Mouse (Mus musculus) heart, adult 2 months (tissue): ENCODE measurements at regions not wholly inside any gene's neighbourhood (a gene's known extent, or its start where the extent isn't known, plus 50 kb on each side); places are given as distances from the start of the nearest gene placed in this dataset.

Source experiments
- DNase-seq, 2 experiments: peaks; one replicate each; pipeline ENCODE4 v3.0.0; 2021
- H3K27ac ChIP-seq: fragments of 200-600 bp; 2 replicates; pipeline ENCODE4 v1.8.1; 2022
- H3K27me3 ChIP-seq: fragments of 200-500 bp; 2 replicates; pipeline ENCODE4 v1.6.1; 2012; ENCODE audit warnings: mild to moderate bottlenecking, low read length, inconsistent platforms, mixed read lengths; ENCODE audit not compliant: control insufficient read depth, insufficient read depth
- H3K36me3 ChIP-seq: fragments of 200-500 bp; 2 replicates; pipeline ENCODE4 v1.6.1; 2012; ENCODE audit warnings: low read length, inconsistent platforms; ENCODE audit not compliant: control insufficient read depth, insufficient read depth
- H3K4me1 ChIP-seq: fragments of 200-500 bp; 2 replicates; pipeline ENCODE4 v1.6.1; 2011; ENCODE audit warnings: low read length; ENCODE audit not compliant: control insufficient read depth, insufficient read depth
- H3K4me3 ChIP-seq: fragments of 200-600 bp; 2 replicates; pipeline ENCODE4 v1.8.1; 2022
- H3K79me2 ChIP-seq: fragments of 200-500 bp; replicated peaks from 2 replicates; pipeline ENCODE4 v1.6.1; 2012; ENCODE audit warnings: mild to moderate bottlenecking, inconsistent platforms, low read length, moderate library complexity, mixed read lengths; ENCODE audit not compliant: control insufficient read depth, insufficient read depth
- H3K9ac ChIP-seq: fragments of 200-500 bp; 2 replicates; pipeline ENCODE4 v1.6.1; 2012; ENCODE audit warnings: low read depth, mild to moderate bottlenecking, control low read depth, inconsistent platforms, low read length, mixed read lengths
- CTCF ChIP-seq: fragments of 200-600 bp; IDR thresholded peaks from 2 replicates; pipeline ENCODE4 v1.8.1; 2022; ENCODE audit warnings: antibody characterized with exemption, mild to moderate bottlenecking, moderate library complexity
- EP300 ChIP-seq: fragments of 200-500 bp; IDR thresholded peaks from 2 replicates; pipeline ENCODE4 v1.6.1; 2011; ENCODE audit warnings: low read depth, low read length, control low read depth; ENCODE audit not compliant: insufficient read depth
- POLR2A ChIP-seq: fragments of 200-500 bp; IDR thresholded peaks from 2 replicates; pipeline ENCODE4 v1.6.1; 2011; ENCODE audit warnings: mild to moderate bottlenecking, low read depth, low read length, control low read depth; ENCODE audit not compliant: insufficient read depth
- WGBS: fragments of 180-500 bp; shearing (Covaris S2); methylation state at CpG from one replicate; pipeline ENCODE4 v1.1.7; 2018; 5-methylcytosine and 5-hydroxymethylcytosine counted together
- intact Hi-C: fragments of 180-260 bp; cut with DNase I; formaldehyde crosslinking; loops from one replicate; pipeline ENCODE4 v1.15.1; 2025

DNA sequence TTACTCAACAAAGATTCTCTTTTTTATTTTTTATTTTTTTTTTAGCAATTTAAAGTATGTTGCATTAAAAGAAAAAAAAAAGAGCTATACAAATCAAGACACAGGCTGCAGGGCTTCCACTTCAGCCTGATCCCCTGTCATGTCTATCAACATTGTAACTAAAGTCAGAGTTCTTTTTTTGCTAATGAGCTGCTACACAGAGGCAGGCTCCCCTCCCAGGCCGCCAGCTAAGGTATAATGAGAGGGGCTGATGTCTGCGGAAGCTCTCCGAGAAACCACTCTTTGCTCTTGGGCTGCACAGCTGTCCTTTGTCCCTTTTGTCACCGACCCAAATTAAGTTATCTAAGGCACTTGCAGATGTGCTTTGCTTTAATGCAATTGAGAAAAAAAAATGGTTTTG lies 172.8 kb downstream of the Barhl2 start:
- intact Hi-C loops: no loop called here
- no peak overlapping the region for H3K4me3 ChIP-seq
- no peaks in the 10 kb centered on the region for H3K36me3 ChIP-seq

DNA sequence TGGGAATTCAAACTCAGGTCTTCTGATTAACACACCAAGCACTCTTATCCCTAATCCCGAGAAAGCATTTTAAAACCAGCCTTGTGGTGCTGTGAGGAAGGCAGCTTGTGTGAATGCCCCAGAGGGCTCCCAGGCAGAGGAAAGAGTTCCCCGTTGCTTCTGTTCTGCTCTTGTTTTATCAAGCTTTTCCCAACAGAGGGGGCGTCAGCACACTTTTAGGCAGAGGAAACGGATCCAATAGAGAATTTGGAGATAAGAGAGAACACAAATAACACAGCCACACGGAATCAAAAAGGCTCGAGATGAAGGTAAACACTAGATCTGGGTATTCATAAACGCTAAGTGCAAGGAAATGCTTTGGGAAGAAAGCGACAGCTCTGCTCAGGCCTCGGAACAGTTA lies 173.2 kb downstream of the Barhl2 start:
- no peaks in the 10 kb centered on the region for H3K27me3 ChIP-seq
- H3K4me1 ChIP-seq: no peaks in the 10 kb centered on the region
- WGBS: 21% methylated on average over 9 of the region's 9 CpGs
- no peak for DNase-seq
- intact Hi-C loops: no loop called here
- no peak overlapping the region for H3K27ac ChIP-seq
- H3K36me3 ChIP-seq: no peaks in the 10 kb centered on the region
- TF ChIP-seq EP300: no peak
- TF ChIP-seq CTCF: no peak
- no peak for TF ChIP-seq POLR2A
- H3K9ac ChIP-seq: no peak overlapping the region
- no peaks in the 10 kb centered on the region for H3K79me2 ChIP-seq
- H3K4me3 ChIP-seq: no peak overlapping the region

More for the DNA sequence above, 172.8 kb downstream of the Barhl2 start:
- no peaks in the 10 kb centered on the region for H3K27me3 ChIP-seq
- no peaks in the 10 kb centered on the region for H3K4me1 ChIP-seq
- 22% methylated on average over 4 of the region's 4 CpGs for WGBS
- H3K27ac ChIP-seq: no peak overlapping the region
- H3K9ac ChIP-seq: no peak overlapping the region
- H3K79me2 ChIP-seq: no peaks in the 10 kb centered on the region
- TF ChIP-seq POLR2A (no peak), CTCF (no peak), EP300 (no peak)
- DNase-seq: no peak

DNA sequence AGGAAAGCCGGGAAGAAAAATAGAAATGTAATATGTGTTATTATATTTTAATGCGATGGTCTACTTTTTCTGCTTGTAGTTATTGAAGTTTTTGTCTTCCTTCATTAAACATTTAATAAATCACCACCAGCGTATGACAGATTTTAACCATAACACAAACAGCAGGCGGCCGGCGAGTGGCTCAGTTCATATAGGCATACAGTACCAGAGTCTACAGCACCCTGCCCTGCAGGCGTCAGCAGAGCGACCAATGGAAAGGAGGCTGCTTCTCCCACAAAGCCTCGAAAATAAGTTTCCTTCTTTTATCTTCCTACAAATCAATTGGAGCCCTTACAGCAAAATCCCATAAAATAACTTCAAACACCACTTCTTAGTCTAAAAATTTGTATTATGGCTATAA lies 175.3 kb downstream of the Barhl2 start:
- intact Hi-C loops: no loop called here
- Histone ChIP-seq H3K4me3 (no peak overlapping the region), H3K79me2 (no peaks in the 10 kb centered on the region), H3K36me3 (no peaks in the 10 kb centered on the region), H3K9ac (no peak overlapping the region), H3K4me1 (no peaks in the 10 kb centered on the region), H3K27me3 (no peaks in the 10 kb centered on the region), H3K27ac (no peak overlapping the region)
- WGBS: 86% methylated on average over 9 of the region's 9 CpGs
- DNase-seq: no peak
- TF ChIP-seq POLR2A (no peak), CTCF (no peak), EP300 (no peak)

DNA sequence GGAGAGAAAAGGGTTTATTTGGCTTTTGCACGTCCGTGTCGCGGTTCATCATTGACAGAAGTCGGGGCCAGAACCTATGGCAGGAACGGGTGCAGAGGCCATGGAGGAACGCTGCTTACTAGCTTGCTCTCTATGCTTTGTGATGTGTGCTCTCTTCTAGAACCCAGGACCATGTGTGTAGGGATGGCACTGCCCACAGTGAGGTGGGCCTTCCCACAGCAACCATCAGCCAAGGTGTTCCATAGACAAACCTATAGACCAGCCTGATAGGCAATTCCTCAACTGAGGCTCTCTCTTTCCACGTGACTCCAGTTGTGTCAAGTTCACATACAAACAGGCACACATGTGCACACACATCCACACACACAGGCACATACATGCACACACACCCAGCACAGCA lies 180.2 kb downstream of the Barhl2 start:
- no peak overlapping the region for H3K4me3 ChIP-seq
- intact Hi-C loops: no loop called here
- TF ChIP-seq CTCF (no peak), EP300 (no peak), POLR2A (no peak)
- WGBS: 85% methylated on average over 8 of the region's 8 CpGs
- H3K27me3 ChIP-seq: no peaks in the 10 kb centered on the region
- no peaks in the 10 kb centered on the region for H3K79me2 ChIP-seq
- H3K4me1 ChIP-seq: no peaks in the 10 kb centered on the region
- no peak overlapping the region for H3K9ac ChIP-seq
- H3K36me3 ChIP-seq: no peaks in the 10 kb centered on the region
- H3K27ac ChIP-seq: no peak overlapping the region
- DNase-seq: no peak

DNA sequence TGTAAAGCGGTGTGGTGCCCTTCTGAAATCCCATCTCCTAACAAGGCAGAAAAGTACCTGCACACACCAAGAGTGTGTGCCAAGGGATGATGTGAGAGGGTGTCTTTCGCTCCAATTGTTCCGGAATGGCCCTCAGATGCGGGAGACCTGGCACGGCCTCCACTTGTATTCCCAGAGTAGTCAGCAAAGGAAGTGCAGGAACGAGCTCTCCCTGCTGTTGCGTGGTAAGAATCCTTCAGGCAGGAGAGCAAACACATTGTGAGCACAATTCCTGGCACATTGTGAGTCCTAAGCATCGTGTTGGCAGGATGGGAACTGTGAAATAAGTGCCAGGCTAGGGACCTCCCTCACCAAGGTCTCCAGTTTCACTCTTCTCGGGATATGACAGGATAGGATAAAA lies 180.7 kb downstream of the Barhl2 start:
- Histone ChIP-seq H3K27me3 (no peaks in the 10 kb centered on the region), H3K9ac (no peak overlapping the region), H3K27ac (no peak overlapping the region), H3K4me1 (no peaks in the 10 kb centered on the region), H3K79me2 (no peaks in the 10 kb centered on the region), H3K4me3 (no peak overlapping the region), H3K36me3 (no peaks in the 10 kb centered on the region)
- DNase-seq: no peak
- TF ChIP-seq CTCF (no peak), POLR2A (no peak), EP300 (no peak)
- WGBS: 54% methylated on average over 9 of the region's 9 CpGs
- intact Hi-C loops: no loop called here

DNA sequence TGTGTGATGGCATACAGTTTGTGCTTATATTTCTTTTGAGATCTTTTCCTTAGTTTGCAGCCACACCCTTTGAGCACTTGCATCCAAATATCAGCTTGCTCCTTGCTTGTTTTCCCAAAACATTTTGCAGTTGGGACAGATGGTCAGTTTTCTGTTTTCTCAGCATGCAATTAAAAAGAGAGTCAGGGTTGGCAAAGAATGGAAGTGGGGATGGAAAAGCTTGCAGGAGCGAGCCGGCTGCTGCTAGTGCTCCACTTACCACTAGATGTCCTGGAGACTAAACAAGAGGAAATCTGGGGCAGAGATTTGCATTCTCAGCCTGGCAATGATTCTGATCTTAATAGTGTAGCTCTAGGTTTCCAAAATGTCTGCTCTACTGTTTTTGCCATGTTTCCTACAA lies 181.8 kb downstream of the Barhl2 start:
- TF ChIP-seq EP300: no peak
- TF ChIP-seq POLR2A: no peak
- TF ChIP-seq CTCF: no peak
- 5% methylated on average over 2 of the region's 2 CpGs for WGBS
- Histone ChIP-seq H3K4me1 (no peaks in the 10 kb centered on the region), H3K4me3 (no peak overlapping the region), H3K36me3 (no peaks in the 10 kb centered on the region), H3K27ac (no peak overlapping the region), H3K79me2 (no peaks in the 10 kb centered on the region), H3K9ac (no peak overlapping the region), H3K27me3 (no peaks in the 10 kb centered on the region)
- intact Hi-C loops: no loop called here
- DNase-seq: no peak
